Mouse (Mus musculus): ENCODE results near the gene Nrbp1.

- TF ChIP-seq CTCF (conservative IDR thresholded peaks at IDR 0.05; ENCODE audit: insufficient read depth, insufficient read length, low read depth, low read length) = no peak
- no peak for TF ChIP-seq POLR2A (IDR thresholded peaks at IDR 0.05; ENCODE audit: low read depth, low read length)
These were observed 46.9 kb upstream of the Nrbp1 start for GRCm38 (mm10) chr5:31193631-31194281.

Data from kidney, adult 2 months (tissue).